Mouse (Mus musculus): Measurements from ENCODE around the gene Tmem174. TPM values are rescaled to one million over a fixed set of nuclear protein-coding genes. Genes with fewer than 3 reads are reported as not detected.

Gene Tmem174
- polyA plus RNA-seq, 1 experiment from 2014 or later, result 0.07 TPM

GRCm38 (mm10) chr13:98665240-98665639 is 28.0 kb upstream of the Tmem174 start:
- Histone ChIP-seq H3K9ac (ENCODE audit: low read depth, low read length) (no peak overlapping the region), H3K4me3 (ENCODE audit: low read length) (no peak overlapping the region), H3K27me3 (replicated peaks; ENCODE audit: control insufficient read depth, insufficient read depth, low read length) (no peaks in the 10 kb centered on the region), H3K36me3 (ENCODE audit: control insufficient read depth, insufficient read depth, low read length) (no peaks in the 10 kb centered on the region), H3K4me2 (ENCODE audit: low read depth, low read length) (no peak overlapping the region), H3K27ac (ENCODE audit: low read length) (no peak overlapping the region), H3K9me3 (ENCODE audit: control insufficient read depth, low read length) (no peaks in the 10 kb centered on the region), H3K4me1 (ENCODE audit: control insufficient read depth, insufficient read depth, low read length) (peaks cover 7% of the 10 kb centered on the region; the same call in 1 of the 2 replicates)
- 86% methylated on average over 10 of the region's 10 CpGs for WGBS
- ATAC-seq, result no peak

DNA sequence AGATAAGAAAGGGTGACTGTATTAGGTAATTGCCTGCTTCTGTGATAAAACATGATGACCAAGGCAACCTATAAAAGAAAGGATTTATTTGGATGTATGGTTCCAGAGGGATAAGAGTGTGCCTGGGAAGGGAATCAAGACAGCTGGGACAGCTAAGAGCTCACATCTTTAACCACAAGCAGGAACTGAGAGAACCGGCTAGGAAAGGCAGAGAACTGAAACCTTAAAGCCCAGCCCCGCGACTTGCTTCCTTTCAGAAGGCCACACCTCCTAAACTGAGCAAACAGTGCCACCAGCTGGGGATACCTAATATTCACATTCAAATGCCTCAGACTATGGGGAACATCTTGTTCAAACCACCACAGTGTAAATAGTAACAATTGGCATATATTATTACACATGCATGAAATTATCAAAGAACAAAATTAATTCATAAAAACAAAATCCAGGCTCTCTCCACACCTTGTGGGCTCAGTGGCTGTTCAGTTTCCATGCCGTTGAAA is 25.0 kb upstream of the Tmem174 start:
- no peak for ATAC-seq
- Histone ChIP-seq H3K36me3 (ENCODE audit: control insufficient read depth, insufficient read depth, low read length) (no peaks in the 10 kb centered on the region), H3K4me2 (ENCODE audit: low read depth, low read length) (no peak overlapping the region), H3K4me3 (ENCODE audit: low read length) (no peak overlapping the region), H3K27me3 (replicated peaks; ENCODE audit: control insufficient read depth, insufficient read depth, low read length) (no peaks in the 10 kb centered on the region), H3K4me1 (ENCODE audit: control insufficient read depth, insufficient read depth, low read length) (0 out of 2 replicates have a peak, but pooled peaks cover 2% of the 10 kb centered on the region), H3K9ac (ENCODE audit: low read depth, low read length) (no peak overlapping the region), H3K27ac (ENCODE audit: low read length) (no peak overlapping the region), H3K9me3 (ENCODE audit: control insufficient read depth, low read length) (no peaks in the 10 kb centered on the region)
- WGBS, result 85% methylated on average over 4 of the region's 4 CpGs

GRCm38 (mm10) chr13:98656034-98656471 is 18.8 kb upstream of the Tmem174 start:
- Histone ChIP-seq H3K27ac (ENCODE audit: low read length) (no peak overlapping the region), H3K9me3 (ENCODE audit: control insufficient read depth, low read length) (no peaks in the 10 kb centered on the region), H3K4me3 (ENCODE audit: low read length) (no peak overlapping the region), H3K9ac (ENCODE audit: low read depth, low read length) (no peak overlapping the region), H3K27me3 (replicated peaks; ENCODE audit: control insufficient read depth, insufficient read depth, low read length) (no peaks in the 10 kb centered on the region), H3K36me3 (ENCODE audit: control insufficient read depth, insufficient read depth, low read length) (no peaks in the 10 kb centered on the region), H3K4me1 (ENCODE audit: control insufficient read depth, insufficient read depth, low read length) (peaks cover 22% of the 10 kb centered on the region), H3K4me2 (ENCODE audit: low read depth, low read length) (no peak overlapping the region)
- WGBS, result 76% methylated on average over 16 of the region's 16 CpGs
- no peak for ATAC-seq

- Histone ChIP-seq H3K9me3 (ENCODE audit: control insufficient read depth, low read length) (no peaks in the 10 kb centered on the region), H3K4me3 (ENCODE audit: low read length) (no peak overlapping the region), H3K9ac (ENCODE audit: low read depth, low read length) (no peak overlapping the region), H3K27ac (ENCODE audit: low read length) (no peak overlapping the region), H3K36me3 (ENCODE audit: control insufficient read depth, insufficient read depth, low read length) (no peaks in the 10 kb centered on the region), H3K4me2 (ENCODE audit: low read depth, low read length) (no peak overlapping the region), H3K27me3 (replicated peaks; ENCODE audit: control insufficient read depth, insufficient read depth, low read length) (no peaks in the 10 kb centered on the region), H3K4me1 (ENCODE audit: control insufficient read depth, insufficient read depth, low read length) (peaks cover 27% of the 10 kb centered on the region)
- no peak for ATAC-seq
- 87% methylated on average over 4 of the region's 4 CpGs for WGBS
These were observed 18.1 kb upstream of the Tmem174 start for GRCm38 (mm10) chr13:98655346-98655745.

DNA sequence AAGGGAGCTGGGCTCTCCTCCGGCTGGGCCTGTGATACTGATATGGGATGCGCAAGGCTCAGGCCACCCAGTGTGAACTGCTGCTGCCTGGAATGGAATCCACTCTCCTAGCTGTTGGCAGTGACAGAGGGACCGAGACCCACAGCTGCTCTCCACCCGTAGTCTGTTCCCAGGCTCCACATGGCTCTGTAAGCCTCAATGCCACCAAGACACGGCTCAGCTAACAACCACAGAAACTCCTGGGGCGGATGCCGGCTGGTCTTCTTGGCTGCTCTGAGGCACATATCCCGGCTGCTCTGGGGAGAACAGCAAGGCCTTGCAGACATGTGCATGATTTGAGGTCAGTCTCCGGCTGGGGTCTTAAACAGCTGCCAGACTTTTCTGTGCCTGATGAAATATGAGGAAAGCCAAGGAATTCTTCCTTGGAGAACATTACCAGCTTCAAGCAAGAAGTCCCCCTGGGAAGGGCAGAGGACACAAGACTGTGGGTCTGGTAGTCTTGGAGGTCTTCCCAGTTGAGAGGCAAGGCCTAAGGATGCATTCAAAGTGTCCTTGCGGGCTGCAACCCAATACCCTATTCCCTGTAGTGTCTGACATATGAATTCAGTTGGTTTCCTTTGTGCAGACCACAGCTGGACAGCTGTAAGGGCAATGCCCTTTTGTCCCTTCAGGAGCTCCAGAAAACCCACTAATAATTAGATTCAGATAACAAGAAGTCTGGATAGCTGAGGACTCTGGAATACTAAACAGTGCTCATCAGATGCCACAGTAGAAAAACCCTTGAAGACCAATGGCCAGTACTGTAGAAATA is 17.1 kb upstream of the Tmem174 start:
- H3K9me3 ChIP-seq (ENCODE audit: control insufficient read depth, low read length), result no peaks in the 10 kb centered on the region
- ATAC-seq, result peak; percentile 41
- H3K4me2 ChIP-seq (ENCODE audit: low read depth, low read length), result no peak overlapping the region
- no peak overlapping the region for H3K4me3 ChIP-seq (ENCODE audit: low read length)
- peak overlapping the region; percentile 42 for H3K27ac ChIP-seq (ENCODE audit: low read length)
- peaks cover 27% of the 10 kb centered on the region for H3K4me1 ChIP-seq (ENCODE audit: control insufficient read depth, insufficient read depth, low read length)
- no peak overlapping the region for H3K9ac ChIP-seq (ENCODE audit: low read depth, low read length)
- 59% methylated on average over 10 of the region's 10 CpGs for whole genome bisulfite sequencing
- H3K36me3 ChIP-seq (ENCODE audit: control insufficient read depth, insufficient read depth, low read length), result no peaks in the 10 kb centered on the region
- no peaks in the 10 kb centered on the region for H3K27me3 ChIP-seq (replicated peaks; ENCODE audit: control insufficient read depth, insufficient read depth, low read length)

GRCm38 (mm10) chr13:98652194-98652593 is 15.0 kb upstream of the Tmem174 start:
- Histone ChIP-seq H3K27ac (ENCODE audit: low read length) (0 out of 2 replicates have a peak overlapping the region, but pooled peaks have one; percentile 2), H3K4me2 (ENCODE audit: low read depth, low read length) (no peak overlapping the region), H3K4me3 (ENCODE audit: low read length) (no peak overlapping the region), H3K36me3 (ENCODE audit: control insufficient read depth, insufficient read depth, low read length) (no peaks in the 10 kb centered on the region), H3K27me3 (replicated peaks; ENCODE audit: control insufficient read depth, insufficient read depth, low read length) (no peaks in the 10 kb centered on the region), H3K4me1 (ENCODE audit: control insufficient read depth, insufficient read depth, low read length) (peaks cover 27% of the 10 kb centered on the region), H3K9ac (ENCODE audit: low read depth, low read length) (no peak overlapping the region), H3K9me3 (ENCODE audit: control insufficient read depth, low read length) (no peaks in the 10 kb centered on the region)
- no peak for ATAC-seq
- WGBS, result 54% methylated on average over 2 of the region's 2 CpGs

DNA sequence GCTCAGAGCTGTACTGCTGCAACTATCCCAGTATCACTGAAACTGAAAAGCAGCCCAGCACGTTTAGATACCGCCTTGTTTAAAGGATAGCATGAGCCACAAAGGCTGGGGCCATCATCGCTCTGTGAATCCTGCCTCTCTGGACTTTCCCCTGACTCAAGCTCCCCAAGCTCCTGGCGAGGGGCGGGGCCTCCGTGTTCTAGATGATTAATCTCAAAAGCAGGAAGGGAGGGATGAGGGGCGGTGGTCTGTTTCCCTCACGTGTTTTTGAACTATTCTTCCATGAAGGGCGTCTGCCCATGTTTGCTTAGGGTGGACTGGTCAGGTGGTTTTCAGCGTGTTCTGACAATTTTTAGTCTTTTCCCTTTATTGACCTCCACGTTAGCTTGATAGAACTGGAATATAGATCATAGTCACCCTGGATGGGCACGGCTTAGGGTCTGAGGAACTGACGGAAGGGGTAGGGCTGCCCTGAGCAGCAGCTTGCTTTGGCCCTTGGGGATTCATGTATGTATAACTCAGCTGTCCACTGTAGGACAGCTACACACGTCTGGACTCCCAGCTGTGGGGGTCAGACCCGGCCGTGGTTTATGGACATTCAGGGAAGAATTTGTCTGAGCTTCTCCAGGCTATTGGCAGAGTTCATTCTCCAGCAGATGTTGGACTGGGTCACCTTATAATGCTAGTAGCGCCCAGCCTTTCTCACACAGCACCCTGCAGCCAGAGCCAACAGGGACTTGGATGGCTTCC is 14.2 kb upstream of the Tmem174 start:
- peak overlapping the region; percentile 68 for H3K27ac ChIP-seq (ENCODE audit: low read length)
- no peaks in the 10 kb centered on the region for H3K9me3 ChIP-seq (ENCODE audit: control insufficient read depth, low read length)
- H3K9ac ChIP-seq (ENCODE audit: low read depth, low read length), result no peak overlapping the region
- 48% methylated on average over 17 of the region's 17 CpGs for WGBS
- H3K27me3 ChIP-seq (replicated peaks; ENCODE audit: control insufficient read depth, insufficient read depth, low read length), result no peaks in the 10 kb centered on the region
- H3K36me3 ChIP-seq (ENCODE audit: control insufficient read depth, insufficient read depth, low read length), result no peaks in the 10 kb centered on the region
- H3K4me2 ChIP-seq (ENCODE audit: low read depth, low read length), result peak overlapping the region; percentile 1; the same call in 1 of the 2 replicates
- H3K4me3 ChIP-seq (ENCODE audit: low read length), result no peak overlapping the region
- peak; percentile 77 for ATAC-seq
- peaks cover 27% of the 10 kb centered on the region for H3K4me1 ChIP-seq (ENCODE audit: control insufficient read depth, insufficient read depth, low read length)

DNA sequence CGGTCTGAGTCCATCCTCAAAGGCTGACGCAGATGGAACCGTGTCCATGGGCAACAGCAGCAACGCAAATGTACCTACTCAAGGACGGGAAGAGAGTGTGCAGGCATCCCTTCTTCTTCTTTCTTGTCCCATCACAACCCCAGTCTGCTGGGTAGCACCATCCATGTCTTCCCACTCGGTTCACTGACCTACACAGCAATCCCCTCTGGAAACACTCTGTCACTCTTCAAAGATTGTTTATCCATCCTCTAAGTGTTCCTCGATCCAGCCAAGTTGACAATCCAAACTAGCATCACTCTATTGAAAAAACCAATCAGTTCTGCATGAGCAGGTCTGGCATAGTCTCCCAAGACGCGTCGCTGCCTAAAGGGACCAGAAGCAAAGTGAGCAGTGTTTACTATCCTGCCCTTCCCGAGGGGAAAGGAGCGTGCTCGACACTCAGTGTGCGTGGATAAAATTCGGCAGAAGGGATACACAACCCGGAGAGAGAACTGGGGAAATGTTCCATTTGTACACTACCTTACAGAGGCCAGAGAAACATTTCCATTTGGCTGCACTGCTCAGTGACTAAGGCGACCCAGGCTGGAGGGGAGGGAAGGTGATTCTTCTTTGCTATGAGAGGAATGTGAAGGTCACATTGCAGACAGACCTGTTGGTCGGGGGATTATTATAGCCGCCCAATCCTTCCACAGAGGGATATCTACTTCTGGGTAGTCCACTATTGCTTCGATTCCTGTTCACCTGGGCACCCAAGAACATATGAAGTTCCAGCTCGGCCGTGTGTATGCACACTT is 10.8 kb upstream of the Tmem174 start:
- no peak overlapping the region for H3K9ac ChIP-seq (ENCODE audit: low read depth, low read length)
- 77% methylated on average over 22 of the region's 22 CpGs for WGBS
- peaks cover 18% of the 10 kb centered on the region for H3K4me1 ChIP-seq (ENCODE audit: control insufficient read depth, insufficient read depth, low read length)
- H3K9me3 ChIP-seq (ENCODE audit: control insufficient read depth, low read length), result no peaks in the 10 kb centered on the region
- ATAC-seq, result no peak
- H3K36me3 ChIP-seq (ENCODE audit: control insufficient read depth, insufficient read depth, low read length), result no peaks in the 10 kb centered on the region
- H3K4me3 ChIP-seq (ENCODE audit: low read length), result no peak overlapping the region
- no peaks in the 10 kb centered on the region for H3K27me3 ChIP-seq (replicated peaks; ENCODE audit: control insufficient read depth, insufficient read depth, low read length)
- no peak overlapping the region for H3K27ac ChIP-seq (ENCODE audit: low read length)
- H3K4me2 ChIP-seq (ENCODE audit: low read depth, low read length), result no peak overlapping the region

All from intestine, embryonic 16.5 days (tissue).